Mouse (Mus musculus) liver, adult 2 months (tissue): ENCODE results near the gene Slc19a1. TPM values are rescaled to one million over a fixed set of nuclear protein-coding genes. Genes with fewer than 3 reads are reported as not detected.

Source experiments
- DNase-seq: peaks from one replicate; pipeline ENCODE4 v3.0.0-alpha.2; 2011; ENCODE audit warnings: low read depth, low spot score; ENCODE audit errors: extremely low read depth
- H3K27ac ChIP-seq: fragments of 200-500 bp; replicated peaks from 2 replicates; pipeline ENCODE4 v1.5.1; 2012; ENCODE audit warnings: low read depth, mild to moderate bottlenecking, control low read depth, inconsistent platforms, low read length; ENCODE audit not compliant: insufficient read depth
- H3K27me3 ChIP-seq: fragments of 200-500 bp; 2 replicates; pipeline ENCODE4 v1.6.1; 2012; ENCODE audit warnings: mild to moderate bottlenecking, moderate library complexity, low read length, inconsistent platforms; ENCODE audit not compliant: control insufficient read depth, insufficient read depth
- H3K36me3 ChIP-seq: fragments of 200-500 bp; 2 replicates; pipeline ENCODE4 v1.6.1; 2012; ENCODE audit warnings: low read length, inconsistent platforms; ENCODE audit not compliant: control insufficient read depth, insufficient read depth
- H3K4me1 ChIP-seq: fragments of 200-500 bp; 2 replicates; pipeline ENCODE4 v1.6.1; 2011; ENCODE audit warnings: low read length; ENCODE audit not compliant: control insufficient read depth, insufficient read depth
- H3K4me3 ChIP-seq: fragments of 200-500 bp; 2 replicates; pipeline ENCODE4 v1.5.1; 2011; ENCODE audit warnings: low read depth, mild to moderate bottlenecking, control low read depth, low read length, moderate library complexity; ENCODE audit not compliant: insufficient read depth
- H3K79me2 ChIP-seq: fragments of 200-500 bp; 2 replicates; pipeline ENCODE4 v1.6.1; 2012; ENCODE audit warnings: inconsistent platforms, mild to moderate bottlenecking, low read length, moderate library complexity; ENCODE audit not compliant: control insufficient read depth, insufficient read depth
- H3K9ac ChIP-seq: fragments of 200-500 bp; 2 replicates; pipeline ENCODE4 v1.6.1; 2012; ENCODE audit warnings: low read depth, mild to moderate bottlenecking, control low read depth, inconsistent platforms, low read length
- CTCF ChIP-seq: fragments of 200-500 bp; IDR thresholded peaks from 2 replicates; pipeline ENCODE4 v1.5.1; 2011; ENCODE audit warnings: low read depth, low read length, control low read depth
- POLR2A ChIP-seq: fragments of 200-500 bp; IDR thresholded peaks from 2 replicates; pipeline ENCODE4 v1.6.1; 2011; ENCODE audit warnings: low read length, control low read depth; ENCODE audit not compliant: insufficient read depth; ENCODE audit errors: extremely low read depth
- WGBS: fragments of 180-500 bp; shearing (Covaris S2); methylation state at CpG from one replicate; pipeline ENCODE4 v1.1.7; 2018; 5-methylcytosine and 5-hydroxymethylcytosine counted together
- polyA plus RNA-seq: library from polyadenylated mRNA; depleted of rRNA; stranded (reverse); fragments of >200 nt; gene quantifications from 2 replicates; pipeline ENCODE4 v1.2.3, GENCODE M21; 2012; rRNA removed
- total RNA-seq: library from RNA; depleted of rRNA; stranded (reverse); fragments of >200 nt; gene quantifications from 2 replicates; pipeline ENCODE4 v1.2.3, GENCODE M21; 2014; rRNA removed

Slc19a1 gene
- total RNA-seq (2.9 and 5.2 TPM in 2 replicates), polyA plus RNA-seq (14.8 and 15.9 TPM in 2 replicates)

GRCm38 (mm10) chr10:77031768-77032375 is at the start of gene Slc19a1:
TSS of gene Slc19a1 (plus strand) at chr10:77032241.
- WGBS: 82% methylated on average over 13 of the region's 13 CpGs
- Histone ChIP-seq H3K9ac (peak within 1 kb of the TSS; percentile 80), H3K27ac (peak within 1 kb of the TSS; percentile 45), H3K79me2 (no peaks in the 10 kb centered on the region), H3K36me3 (no peaks in the 10 kb centered on the region), H3K4me3 (peak within 1 kb of the TSS; percentile 76), H3K4me1 (peaks cover 4% of the 10 kb centered on the region; the same call in 1 of the 2 replicates), H3K27me3 (no peaks in the 10 kb centered on the region)
- DNase-seq: no peak
- TF ChIP-seq POLR2A: no peak
- no peak for TF ChIP-seq CTCF

GRCm38 (mm10) chr10:76988586-76988985 is 43.5 kb upstream of the Slc19a1 start:
- Histone ChIP-seq H3K9ac (no peak overlapping the region), H3K27me3 (no peaks in the 10 kb centered on the region), H3K79me2 (no peaks in the 10 kb centered on the region), H3K36me3 (no peaks in the 10 kb centered on the region), H3K27ac (no peak overlapping the region), H3K4me3 (no peak overlapping the region), H3K4me1 (no peaks in the 10 kb centered on the region)
- no peak for DNase-seq
- TF ChIP-seq CTCF (no peak), POLR2A (no peak)
- WGBS: 91% methylated on average over 5 of the region's 5 CpGs

GRCm38 (mm10) chr10:76992456-76992855 is 39.6 kb upstream of the Slc19a1 start:
- Histone ChIP-seq H3K79me2 (no peaks in the 10 kb centered on the region), H3K9ac (no peak overlapping the region), H3K4me3 (no peak overlapping the region), H3K27me3 (no peaks in the 10 kb centered on the region), H3K36me3 (no peaks in the 10 kb centered on the region), H3K27ac (no peak overlapping the region), H3K4me1 (no peaks in the 10 kb centered on the region)
- TF ChIP-seq CTCF (no peak), POLR2A (no peak)
- 62% methylated on average over 3 of the region's 3 CpGs for WGBS
- no peak for DNase-seq

- Histone ChIP-seq H3K36me3 (no peaks in the 10 kb centered on the region), H3K27ac (no peak overlapping the region), H3K27me3 (no peaks in the 10 kb centered on the region), H3K4me1 (no peaks in the 10 kb centered on the region), H3K4me3 (no peak overlapping the region), H3K9ac (no peak overlapping the region), H3K79me2 (no peaks in the 10 kb centered on the region)
- WGBS: 45% methylated on average over 17 of the region's 17 CpGs
- peak; percentile 28 for DNase-seq
- no peak for TF ChIP-seq CTCF
- TF ChIP-seq POLR2A: no peak
These were observed 34.1 kb upstream of the Slc19a1 start for GRCm38 (mm10) chr10:76997759-76998513.

- no peaks in the 10 kb centered on the region for H3K27me3 ChIP-seq
- no peak for TF ChIP-seq CTCF
- no peak for TF ChIP-seq POLR2A
- H3K4me3 ChIP-seq: no peak overlapping the region
- no peak overlapping the region for H3K9ac ChIP-seq
- DNase-seq: no peak
- H3K27ac ChIP-seq: no peak overlapping the region
- H3K36me3 ChIP-seq: no peaks in the 10 kb centered on the region
- H3K4me1 ChIP-seq: peaks cover 15% of the 10 kb centered on the region
- no peaks in the 10 kb centered on the region for H3K79me2 ChIP-seq
- WGBS: 76% methylated on average over 7 of the region's 7 CpGs
These were observed 27.1 kb upstream of the Slc19a1 start for GRCm38 (mm10) chr10:77004936-77005335.
